11 mouse cellular contexts compared by ENCODE assay signal in the genomic region with DNA sequence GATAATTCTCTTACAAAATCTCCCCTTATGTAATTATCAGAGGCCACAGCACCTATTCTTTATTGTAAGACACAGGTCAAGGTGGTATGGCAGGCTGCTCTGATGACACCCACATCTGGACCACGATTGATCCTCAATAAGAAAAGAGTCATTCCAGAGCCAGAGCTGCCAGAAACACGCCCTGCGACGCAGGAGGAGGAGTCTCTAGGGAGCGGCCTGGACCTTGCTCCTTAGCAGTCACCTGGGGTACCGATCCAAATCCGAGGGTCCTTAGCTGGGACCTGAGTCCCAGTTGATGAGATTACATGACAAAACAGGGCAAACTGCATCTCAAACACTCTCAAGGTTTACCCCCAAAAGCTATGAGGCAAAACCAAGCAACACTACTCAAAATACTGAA. TPM values are rescaled to one million over a fixed set of nuclear protein-coding genes. Genes with fewer than 3 reads are reported as not detected.
DNase-seq lines count a peak whose midpoint lies in the region; ATAC-seq and TF ChIP-seq lines count a peak whose summit lies in the region.
"Had no signal": no experiment of that assay in that cellular context is flagged by ENCODE, and none has a peak within 500 bp of the region (broad histone marks: within the 10 kb centered on the region; RNA-seq: fewer than 3 reads in every experiment).

No protein-coding gene starts in this region.

- H3K36me3 ChIP-seq in forebrain, embryonic 10.5 days (replicated peaks) = peaks cover 54% of the 10 kb centered on the region
- peaks cover 34% of the 10 kb centered on the region for H3K36me3 ChIP-seq in forebrain, embryonic 15.5 days
- peaks cover 51% of the 10 kb centered on the region for H3K36me3 ChIP-seq in E14TG2a.4 (ENCODE audit: insufficient read depth, low read length)
- H3K36me3 ChIP-seq in liver, embryonic 14.5 days (replicated peaks; ENCODE audit: control insufficient read depth, insufficient read depth, low read depth) = peaks cover 30% of the 10 kb centered on the region

- no peak for DNase-seq in forebrain, embryonic 10.5 days (ENCODE audit: extremely low spot score, low spot score)
- peak; percentile 16 for DNase-seq in induced T-regulatory cell, adult 2 months (ENCODE audit: low read depth)
- no peak for DNase-seq in liver, embryonic 14.5 days (ENCODE audit: low read depth in 3 of 3, low spot score in 3 of 3)
- no peak for DNase-seq in layer of hippocampus, postnatal 25 days (ENCODE audit: extremely low spot score in 1 of 2, low spot score in 1 of 2)
- DNase-seq in right cerebral cortex, postnatal 4 days = no peak
- DNase-seq in ovary, postnatal 36 days (ENCODE audit: low spot score) = no peak

- H3K4me3 ChIP-seq in forebrain, embryonic 10.5 days = peak overlapping the region; percentile 87; the same call in 1 of the 2 replicates
- H3K4me3 ChIP-seq in forebrain, embryonic 15.5 days = no peak overlapping the region
- peak overlapping the region; percentile 96 for H3K4me3 ChIP-seq in E14TG2a.4 (replicated peaks; ENCODE audit: low read length)
- no peak overlapping the region for H3K4me3 ChIP-seq in liver, embryonic 14.5 days (ENCODE audit: insufficient read depth in 1 of 2, low read depth in 2 of 2, low read length in 2 of 2)

- peaks cover 10% of the 10 kb centered on the region; the same call in 1 of the 2 replicates for H3K27me3 ChIP-seq in forebrain, embryonic 10.5 days (ENCODE audit: poor library complexity, severe bottlenecking)
- no peaks in the 10 kb centered on the region for H3K27me3 ChIP-seq in forebrain, embryonic 15.5 days
- H3K27me3 ChIP-seq in E14TG2a.4 (ENCODE audit: insufficient read depth, low read length) = 0 out of 2 replicates have a peak, but pooled peaks cover 4% of the 10 kb centered on the region
- H3K27me3 ChIP-seq in liver, embryonic 14.5 days (ENCODE audit: control insufficient read depth, insufficient read depth, low read length) = no peaks in the 10 kb centered on the region
- H3K27me3 ChIP-seq: heart, embryonic 15.5 days had no signal

- TF ChIP-seq CTCF in E14TG2a.4 (conservative IDR thresholded peaks at IDR 0.05; ENCODE audit: low read length) = no peak
- no peak for TF ChIP-seq CTCF in liver, embryonic 14.5 days (IDR thresholded peaks at IDR 0.05; ENCODE audit: low read depth)

- ATAC-seq in forebrain, embryonic 15.5 days (replicated peaks) = no peak
- ATAC-seq in liver, embryonic 14.5 days (ENCODE audit: insufficient read depth) = no peak
- ATAC-seq: forebrain, embryonic 14.5 days had no signal

- 92% methylated on average over 7 of the region's 7 CpGs for WGBS in forebrain, embryonic 10.5 days
- 95% methylated on average over 7 of the region's 7 CpGs for WGBS in forebrain, embryonic 15.5 days
- WGBS in liver, embryonic 14.5 days (ENCODE audit: insufficient replicate concordance) = 92% methylated on average over 7 of the region's 7 CpGs

- H3K4me1 ChIP-seq in forebrain, embryonic 10.5 days = peaks cover 40% of the 10 kb centered on the region
- H3K4me1 ChIP-seq in forebrain, embryonic 15.5 days = peaks cover 24% of the 10 kb centered on the region
- peaks cover 77% of the 10 kb centered on the region for H3K4me1 ChIP-seq in E14TG2a.4 (replicated peaks; ENCODE audit: low read depth, low read length)
- H3K4me1 ChIP-seq in liver, embryonic 14.5 days (replicated peaks; ENCODE audit: control insufficient read depth in 2 of 2, insufficient read depth in 2 of 2, low read length in 1 of 2) = peaks cover 27 to 35% of the 10 kb centered on the region in 2 experiments

- TF ChIP-seq EP300 in liver, embryonic 14.5 days (IDR thresholded peaks at IDR 0.05; ENCODE audit: low read depth) = no peak

- no peak overlapping the region for H3K27ac ChIP-seq in forebrain, embryonic 10.5 days
- no peak overlapping the region for H3K27ac ChIP-seq in forebrain, embryonic 15.5 days (replicated peaks)
- H3K27ac ChIP-seq in liver, embryonic 14.5 days = no peak overlapping the region

- peaks cover 14% of the 10 kb centered on the region; the same call in 1 of the 2 replicates for H3K9me3 ChIP-seq in forebrain, embryonic 10.5 days
- H3K9me3 ChIP-seq in forebrain, embryonic 15.5 days = no peaks in the 10 kb centered on the region
- no peaks in the 10 kb centered on the region for H3K9me3 ChIP-seq in E14TG2a.4 (ENCODE audit: low read length)
- H3K9me3 ChIP-seq in liver, embryonic 14.5 days (ENCODE audit: control insufficient read depth, low read length) = no peaks in the 10 kb centered on the region; the same call in 1 of the 2 replicates
- H3K9me3 ChIP-seq: heart, embryonic 15.5 days had no signal

- H3K9ac ChIP-seq in forebrain, embryonic 15.5 days (replicated peaks) = no peak overlapping the region
- no peak overlapping the region; the same call in 1 of the 2 replicates for H3K9ac ChIP-seq in liver, embryonic 14.5 days (replicated peaks)
- H3K9ac ChIP-seq: heart, embryonic 15.5 days had no signal

- no peak overlapping the region for H3K4me2 ChIP-seq in forebrain, embryonic 15.5 days (replicated peaks)
- peak overlapping the region; percentile 63 for H3K4me2 ChIP-seq in liver, embryonic 14.5 days (ENCODE audit: low read depth)

RNA-seq across cellular contexts. Expression of a gene that starts 2.4 kb away (rescaled TPM):
- polyA plus RNA-seq in forebrain, embryonic 10.5 days (2016; fragmentation: Nextera tagmentation; extraction: Ambion mirVana) = 442 and 447 TPM in 2 replicates
- polyA plus RNA-seq in forebrain, embryonic 15.5 days (2015; fragmentation: Nextera tagmentation; extraction: Ambion mirVana) = 285 and 307 TPM in 2 replicates
- polyA plus RNA-seq in liver, embryonic 14.5 days (2012; rRNA removed) = 139 and 165 TPM in 2 replicates
- polyA plus RNA-seq in liver, embryonic 14.5 days (2014; fragmentation: Nextera tagmentation; extraction: Ambion mirVana) = 250 and 254 TPM in 2 replicates
- 100 to 1,000 TPM; 108 to 121 TPM for total RNA-seq in layer of hippocampus, postnatal 25 days (2021)

RNA-seq across cellular contexts. Expression of a gene that starts 37.7 kb away (rescaled TPM):
- not detected in 2 replicates for polyA plus RNA-seq in forebrain, embryonic 10.5 days (2016; fragmentation: Nextera tagmentation; extraction: Ambion mirVana)
- not detected in 2 replicates for polyA plus RNA-seq in forebrain, embryonic 15.5 days (2015; fragmentation: Nextera tagmentation; extraction: Ambion mirVana)
- polyA plus RNA-seq in liver, embryonic 14.5 days (2012; rRNA removed) = 0.31 and 0.39 TPM in 2 replicates
- 0.14 and 0.15 TPM in 2 replicates for polyA plus RNA-seq in liver, embryonic 14.5 days (2014; fragmentation: Nextera tagmentation; extraction: Ambion mirVana)
- total RNA-seq in layer of hippocampus, postnatal 25 days (2021) = under 1 TPM; 0.39 to 0.42 TPM
- polyA plus RNA-seq: forebrain, embryonic 14.5 days had no signal

RNA-seq across cellular contexts. Expression of a gene that starts 55.1 kb away (rescaled TPM):
- polyA plus RNA-seq in forebrain, embryonic 10.5 days (2016; fragmentation: Nextera tagmentation; extraction: Ambion mirVana) = not detected in 2 replicates
- not detected in 2 replicates for polyA plus RNA-seq in forebrain, embryonic 15.5 days (2015; fragmentation: Nextera tagmentation; extraction: Ambion mirVana)
- polyA plus RNA-seq in liver, embryonic 14.5 days (2012; rRNA removed) = not detected in 2 replicates
- not detected in 2 replicates for polyA plus RNA-seq in liver, embryonic 14.5 days (2014; fragmentation: Nextera tagmentation; extraction: Ambion mirVana)
- total RNA-seq in layer of hippocampus, postnatal 25 days (2021) = not detected
- polyA plus RNA-seq: forebrain, embryonic 14.5 days; heart, embryonic 15.5 days; limb, embryonic 11.5 days had no signal

Comparison
In these comparisons a context has a peak if more than half of its experiments do, and no peak if none do; other contexts are left out.
1. H3K4me3 ChIP-seq: peak in forebrain, embryonic 10.5 days (single experiment) and E14TG2a.4 (single experiment); none in forebrain, embryonic 15.5 days (single experiment) and liver, embryonic 14.5 days (0 of 2).